Mouse (Mus musculus) heart, embryonic 13.5 days (tissue): ENCODE results near the gene Phlpp2. TPM values are rescaled to one million over a fixed set of nuclear protein-coding genes. Genes with fewer than 3 reads are reported as not detected.
A peak's percentile ranks its signal among the peaks of the same experiment; 100 is the strongest.
"Not testable (repeated sequence)": the region's sequence is repeated elsewhere in the genome, so short reads cannot be mapped to it uniquely, and the experiment has no call there.

Experiments used
- ATAC-seq: fragments of 200-750 bp; cut with Nextera tagmentation; 2 replicates; pipeline ENCODE4 v1.8.0; 2017; ENCODE audit warnings: moderate TSS enrichment; ENCODE audit not compliant: insufficient number of reproducible peaks, low FRiP score, low TSS enrichment; ENCODE audit errors: extremely low read depth
- H3K27ac ChIP-seq: fragments of 300-500 bp; sonication (generic); replicated peaks from 2 replicates; pipeline ENCODE4 v1.5.1; 2015; ENCODE audit warnings: moderate library complexity, mild to moderate bottlenecking, inconsistent platforms
- H3K27me3 ChIP-seq: fragments of 300-500 bp; sonication (generic); replicated peaks from 2 replicates; pipeline ENCODE4 v1.6.1; 2015; ENCODE audit warnings: mild to moderate bottlenecking, inconsistent platforms
- H3K36me3 ChIP-seq: fragments of 300-500 bp; sonication (generic); 2 replicates; pipeline ENCODE4 v1.6.1; 2015; ENCODE audit warnings: mild to moderate bottlenecking, inconsistent platforms
- H3K4me1 ChIP-seq: fragments of 300-500 bp; sonication (generic); 2 replicates; pipeline ENCODE4 v1.6.1; 2015; ENCODE audit warnings: inconsistent platforms
- H3K4me2 ChIP-seq: fragments of 300-500 bp; sonication (generic); 2 replicates; pipeline ENCODE4 v1.6.1; 2015; ENCODE audit warnings: inconsistent platforms, mild to moderate bottlenecking, moderate library complexity
- H3K4me3 ChIP-seq: fragments of 300-500 bp; sonication (generic); 2 replicates; pipeline ENCODE4 v1.5.1; 2015; ENCODE audit warnings: moderate library complexity, mild to moderate bottlenecking, inconsistent platforms
- H3K9ac ChIP-seq: fragments of 300-500 bp; sonication (generic); 2 replicates; pipeline ENCODE4 v1.6.1; 2015; ENCODE audit warnings: inconsistent platforms, mild to moderate bottlenecking, moderate library complexity
- H3K9me3 ChIP-seq: fragments of 300-500 bp; sonication (generic); 2 replicates; pipeline ENCODE4 v1.6.1; 2016; ENCODE audit warnings: inconsistent platforms
- WGBS: fragments of 180-500 bp; shearing (Covaris S2); methylation state at CpG from one replicate; pipeline ENCODE4 v1.1.7; 2015; ENCODE audit warnings: mixed read lengths; 5-methylcytosine and 5-hydroxymethylcytosine counted together
- polyA plus RNA-seq: library from polyadenylated mRNA; unstranded; fragments of >200 nt; fragmentation: Nextera tagmentation; extraction: Ambion mirVana; gene quantifications from 2 replicates; pipeline ENCODE4 v1.2.1, GENCODE M21; 2015

Gene Phlpp2
- polyA plus RNA-seq, 1 experiment from 2014 or later, result 1.8 TPM

DNA sequence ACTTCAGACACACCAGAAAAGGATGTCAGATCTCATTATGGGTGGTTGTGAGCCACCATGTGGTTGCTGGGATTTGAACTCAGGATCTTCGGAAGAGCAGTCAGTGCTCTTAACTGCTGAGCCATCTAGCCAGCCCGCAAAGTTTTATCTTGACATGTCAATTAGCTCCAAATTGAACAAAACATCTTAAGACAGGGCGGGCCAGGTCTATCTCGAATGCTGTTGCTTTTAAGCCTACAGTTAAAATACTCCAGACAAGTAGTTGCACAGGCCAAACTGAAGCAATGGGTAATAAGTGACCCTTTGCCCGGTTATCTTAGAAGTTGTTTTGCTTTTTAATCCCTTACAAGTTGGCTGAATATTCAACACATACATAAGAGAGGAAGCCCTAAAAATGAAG is 1.7 kb upstream of the Phlpp2 start:
- ATAC-seq, result no peak

DNA sequence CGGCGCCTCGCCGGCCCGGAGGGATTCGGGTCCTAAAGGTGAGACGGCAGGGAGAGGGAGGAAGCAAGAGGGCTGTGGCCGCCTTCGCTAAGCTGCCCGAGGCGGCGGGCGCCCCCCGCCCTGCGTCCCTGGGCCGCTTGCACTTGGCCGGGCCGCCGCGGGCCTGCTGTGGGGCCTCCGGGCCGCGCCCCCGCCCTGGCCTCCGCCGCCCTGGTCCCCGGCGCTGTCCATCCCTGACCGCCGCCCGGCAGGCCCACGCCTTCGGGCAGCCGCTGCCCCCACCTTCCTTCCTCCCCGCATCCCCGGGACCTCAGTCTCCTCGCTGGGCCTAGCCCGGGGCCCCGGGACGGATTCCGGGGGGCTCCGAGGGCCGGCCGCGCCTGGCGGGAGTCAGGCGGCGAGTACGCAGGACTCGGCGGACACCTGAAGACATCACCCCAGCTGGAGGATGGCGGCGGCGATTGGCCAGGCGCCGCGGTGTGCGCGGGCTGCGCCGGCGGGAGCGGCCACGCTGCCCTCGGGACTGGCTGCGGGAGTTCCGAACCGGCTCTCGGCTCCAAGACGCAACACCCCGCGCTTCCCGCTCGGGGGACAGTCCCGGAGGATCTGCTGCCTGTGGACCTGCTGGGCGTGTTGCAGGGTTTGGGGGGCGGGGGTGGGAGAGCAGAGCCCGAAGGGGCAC is 479 bp downstream of the Phlpp2 start:
- peak; percentile 76 for ATAC-seq
- Histone ChIP-seq H3K9me3 (no peaks in the 10 kb centered on the region), H3K27me3 (no peaks in the 10 kb centered on the region), H3K27ac (peak overlapping the region; percentile 84), H3K4me1 (peaks cover 11% of the 10 kb centered on the region), H3K4me2 (peak overlapping the region; percentile 95), H3K9ac (peak overlapping the region; percentile 92), H3K36me3 (peaks cover 8% of the 10 kb centered on the region; the same call in 1 of the 2 replicates), H3K4me3 (peak overlapping the region; percentile 89)
- under 1% methylated on average over 77 of the region's 78 CpGs for WGBS

More for the DNA sequence above, 1.7 kb upstream of the Phlpp2 start:
- peaks cover 16% of the 10 kb centered on the region for H3K36me3 ChIP-seq
- no peaks in the 10 kb centered on the region for H3K9me3 ChIP-seq
- 85% methylated on average over 5 of the region's 5 CpGs for WGBS
- H3K27ac ChIP-seq, result no peak overlapping the region
- no peak overlapping the region for H3K9ac ChIP-seq
- H3K4me2 ChIP-seq, result no peak overlapping the region
- no peaks in the 10 kb centered on the region for H3K27me3 ChIP-seq
- peaks cover 9% of the 10 kb centered on the region for H3K4me1 ChIP-seq
- no peak overlapping the region for H3K4me3 ChIP-seq

DNA sequence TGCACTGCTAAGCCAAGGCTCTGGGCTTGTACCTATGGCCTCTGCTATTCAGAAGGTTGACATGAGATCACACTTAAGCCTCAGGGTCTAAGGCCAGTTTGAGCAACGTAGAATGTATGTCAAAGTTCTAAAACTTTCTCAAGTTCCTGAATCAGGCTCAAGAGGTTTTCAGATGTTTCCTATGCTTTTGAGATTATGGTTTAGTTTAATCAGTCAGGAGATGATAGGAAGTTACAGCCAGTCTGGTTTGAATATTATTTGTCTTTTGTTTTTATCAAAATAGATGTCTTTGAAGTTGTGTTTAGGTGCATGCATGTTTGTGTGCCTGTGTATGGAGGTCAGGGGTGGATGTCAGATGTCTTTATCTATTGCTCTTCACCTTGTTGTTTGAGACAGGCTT is 2.7 kb downstream of the Phlpp2 start:
- ATAC-seq, result no peak
- WGBS, result 78% methylated on average over 1 of the region's 1 CpGs

DNA sequence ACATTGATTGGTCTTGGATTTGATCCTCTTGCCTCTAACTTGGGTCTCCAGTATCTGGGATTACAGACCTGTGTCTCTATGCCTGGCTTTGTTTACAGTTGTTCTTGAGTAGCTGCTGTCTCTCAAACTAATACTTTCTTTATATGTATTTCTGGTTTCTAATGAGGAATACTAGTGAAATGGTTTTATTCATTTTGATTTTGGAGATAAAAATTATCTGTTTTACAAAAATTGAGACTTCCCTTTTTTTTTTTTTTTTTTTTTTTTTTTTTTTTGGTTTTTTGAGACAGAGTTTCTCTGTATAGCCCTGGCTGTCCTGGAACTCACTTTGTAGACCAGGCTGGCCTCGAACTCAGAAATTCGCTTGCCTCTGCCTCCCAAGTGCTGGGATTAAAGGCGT is 5.5 kb downstream of the Phlpp2 start:
- 94% methylated on average over 3 of the region's 3 CpGs for WGBS
- H3K36me3 ChIP-seq, result peaks cover 26% of the 10 kb centered on the region
- H3K4me3 ChIP-seq, H3K4me2 ChIP-seq, H3K27ac ChIP-seq, H3K27me3 ChIP-seq, H3K9me3 ChIP-seq, ATAC-seq, H3K9ac ChIP-seq: not testable (repeated sequence)
- peaks cover 14% of the 10 kb centered on the region for H3K4me1 ChIP-seq

More for the DNA sequence above, 2.7 kb downstream of the Phlpp2 start:
- Histone ChIP-seq H3K36me3 (0 out of 2 replicates have a peak, but pooled peaks cover 5% of the 10 kb centered on the region), H3K9ac (no peak overlapping the region), H3K4me1 (peaks cover 14% of the 10 kb centered on the region), H3K4me3 (no peak overlapping the region), H3K27me3 (no peaks in the 10 kb centered on the region), H3K27ac (no peak overlapping the region), H3K4me2 (no peak overlapping the region), H3K9me3 (no peaks in the 10 kb centered on the region)

DNA sequence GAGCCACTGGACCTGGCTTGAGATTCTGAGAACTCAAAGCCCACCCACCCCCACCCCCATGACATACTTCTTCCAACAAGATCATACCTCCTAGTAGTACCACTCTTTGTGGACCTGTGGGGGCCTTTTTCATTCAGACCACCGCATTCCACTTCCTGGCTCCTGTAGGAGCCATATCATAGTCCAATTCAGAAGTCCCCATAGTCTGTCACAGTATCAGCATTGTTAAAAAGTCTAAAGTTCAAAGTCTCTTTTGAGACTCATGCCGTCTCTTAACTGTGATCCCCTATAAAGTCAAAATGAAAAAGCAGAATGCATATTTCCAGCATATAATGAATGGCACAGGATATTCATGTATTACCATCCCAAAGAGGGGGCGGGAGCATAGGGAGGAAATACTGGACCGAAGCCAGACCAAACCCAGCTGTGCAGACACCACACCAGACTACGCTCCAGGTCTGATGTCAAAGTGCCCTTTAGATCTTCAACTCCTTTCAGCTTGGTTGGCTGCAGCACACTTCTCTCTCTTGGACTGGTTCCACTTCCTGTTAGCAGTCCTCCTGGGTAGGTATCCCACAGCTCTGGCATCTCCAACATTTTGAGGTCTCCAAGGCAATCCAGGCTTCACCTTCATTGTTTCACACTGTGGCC is 11.8 kb downstream of the Phlpp2 start:
- Histone ChIP-seq H3K36me3 (peaks cover 46% of the 10 kb centered on the region), H3K4me3 (no peak overlapping the region), H3K9me3 (no peaks in the 10 kb centered on the region), H3K4me1 (peaks cover 3% of the 10 kb centered on the region; the same call in 1 of the 2 replicates), H3K4me2 (no peak overlapping the region), H3K27ac (no peak overlapping the region), H3K27me3 (no peaks in the 10 kb centered on the region), H3K9ac (no peak overlapping the region)
- WGBS, result 79% methylated on average over 5 of the region's 5 CpGs
- no peak for ATAC-seq

DNA sequence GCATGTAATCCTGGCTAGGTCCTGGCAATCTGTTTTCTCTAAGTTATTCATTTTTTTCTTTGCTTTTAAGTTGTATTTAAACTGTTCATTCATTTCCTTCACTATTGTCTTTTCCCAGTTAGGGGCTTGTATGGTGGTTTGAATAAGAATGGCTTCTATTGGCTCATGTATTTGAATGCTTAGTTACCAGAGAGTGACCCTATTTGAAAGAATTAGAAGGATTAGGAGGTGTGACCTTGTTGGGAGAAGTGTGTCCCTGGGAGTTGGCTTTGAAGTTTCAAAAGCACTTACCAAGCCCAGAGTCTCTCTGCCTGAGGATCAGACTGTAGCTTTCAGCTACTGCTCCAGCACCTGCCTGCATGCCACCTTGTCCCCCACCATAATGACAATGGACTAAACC is 17.0 kb downstream of the Phlpp2 start:
- Histone ChIP-seq H3K4me1 (peaks cover 2% of the 10 kb centered on the region; the same call in 1 of the 2 replicates), H3K4me2 (no peak overlapping the region), H3K9me3 (no peaks in the 10 kb centered on the region), H3K27ac (no peak overlapping the region), H3K9ac (no peak overlapping the region), H3K4me3 (no peak overlapping the region), H3K36me3 (peaks cover 44% of the 10 kb centered on the region), H3K27me3 (no peaks in the 10 kb centered on the region)
- no peak for ATAC-seq

DNA sequence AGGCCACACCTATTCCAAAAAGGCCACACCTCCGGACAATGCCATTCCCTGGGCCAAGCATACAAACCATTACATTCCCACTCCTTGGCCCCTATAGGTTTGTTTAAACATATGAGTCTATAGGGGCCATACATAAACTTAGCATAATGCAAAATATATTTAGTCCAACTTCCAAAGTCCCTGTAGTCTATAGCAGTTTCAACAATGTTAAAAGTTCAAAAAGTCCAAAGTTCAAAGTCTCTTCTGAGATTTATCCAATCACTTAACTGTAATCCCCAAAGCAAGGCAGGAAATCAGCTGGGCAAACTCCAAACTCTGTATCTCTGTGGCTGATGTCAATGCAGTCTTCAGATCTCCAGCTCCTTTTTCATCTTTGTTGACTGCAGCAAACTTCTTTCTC is 20.9 kb downstream of the Phlpp2 start:
- Histone ChIP-seq H3K4me3 (no peak overlapping the region), H3K9ac (no peak overlapping the region), H3K27ac (no peak overlapping the region), H3K27me3 (no peaks in the 10 kb centered on the region), H3K36me3 (peaks cover 44% of the 10 kb centered on the region), H3K4me2 (no peak overlapping the region), H3K9me3 (0 out of 2 replicates have a peak, but pooled peaks cover 6% of the 10 kb centered on the region), H3K4me1 (no peaks in the 10 kb centered on the region)
- 83% methylated on average over 1 of the region's 1 CpGs for WGBS
- ATAC-seq, result no peak

DNA sequence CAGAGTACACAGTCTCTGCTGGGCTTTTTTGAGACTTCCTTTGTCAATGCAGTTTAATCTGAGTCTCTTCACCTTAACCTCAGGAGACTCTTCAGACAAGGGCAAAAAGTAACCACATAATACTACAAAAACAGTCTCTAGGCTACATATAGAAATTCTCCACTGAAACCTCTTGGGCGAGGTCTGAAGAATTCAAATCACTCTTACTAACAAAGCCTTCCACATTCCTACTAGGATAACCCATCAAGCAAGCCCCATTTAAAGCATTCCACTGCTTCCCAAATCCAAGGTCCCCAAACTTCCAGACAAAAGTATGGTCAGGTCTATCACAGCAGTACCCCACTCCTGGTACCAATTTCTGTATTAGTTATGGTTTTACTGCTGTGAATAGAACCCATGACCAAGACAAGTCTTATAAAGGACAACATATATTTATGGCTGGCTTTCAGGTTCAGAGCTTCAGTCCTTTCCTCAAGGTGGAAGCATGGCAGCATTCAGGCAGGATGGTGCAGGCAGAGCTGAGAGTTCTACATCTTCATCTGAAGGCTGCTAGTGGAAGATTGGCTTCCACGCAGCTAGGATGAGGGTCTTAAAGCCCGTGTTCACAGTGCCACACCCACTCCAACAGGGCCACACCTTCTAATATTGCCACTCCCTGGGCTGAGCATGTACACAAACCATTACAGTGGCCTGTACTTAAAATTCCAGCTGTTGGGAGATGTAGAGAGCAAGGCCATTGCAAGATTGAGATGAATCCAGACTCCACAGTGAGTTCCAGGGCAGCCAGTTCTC is 22.6 kb downstream of the Phlpp2 start:
- Histone ChIP-seq H3K27ac (no peak overlapping the region), H3K9ac (no peak overlapping the region), H3K36me3 (peaks cover 44% of the 10 kb centered on the region), H3K9me3 (0 out of 2 replicates have a peak, but pooled peaks cover 6% of the 10 kb centered on the region), H3K4me3 (no peak overlapping the region), H3K4me2 (no peak overlapping the region), H3K27me3 (no peaks in the 10 kb centered on the region), H3K4me1 (no peaks in the 10 kb centered on the region)
- ATAC-seq, result no peak
- WGBS, result 83% methylated on average over 3 of the region's 3 CpGs

DNA sequence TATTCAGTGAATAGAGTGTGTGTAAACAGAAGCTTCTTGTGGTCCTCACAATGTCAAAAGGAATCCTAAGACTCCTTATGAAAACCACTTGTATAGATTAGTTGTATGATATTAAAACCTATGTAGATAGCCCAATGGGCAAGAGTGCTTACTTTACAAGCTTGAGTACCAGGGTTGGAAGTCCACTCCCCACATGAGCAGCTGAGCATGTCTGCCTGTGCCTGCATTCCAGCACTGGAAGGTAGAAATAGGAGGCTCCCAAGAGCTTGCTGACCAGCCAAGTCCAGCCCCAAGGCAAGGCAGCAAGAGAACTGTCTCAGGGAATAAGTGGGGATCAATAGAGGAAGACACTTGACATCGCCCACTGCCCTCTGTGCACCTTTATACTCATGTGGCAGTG is 26.3 kb downstream of the Phlpp2 start:
- H3K9me3 ChIP-seq, result 0 out of 2 replicates have a peak, but pooled peaks cover 6% of the 10 kb centered on the region
- H3K9ac ChIP-seq, result no peak overlapping the region
- 95% methylated on average over 1 of the region's 1 CpGs for WGBS
- H3K4me3 ChIP-seq, result no peak overlapping the region
- H3K36me3 ChIP-seq, result peaks cover 25% of the 10 kb centered on the region
- no peaks in the 10 kb centered on the region for H3K4me1 ChIP-seq
- no peak overlapping the region for H3K27ac ChIP-seq
- H3K27me3 ChIP-seq, result no peaks in the 10 kb centered on the region
- ATAC-seq, result no peak
- H3K4me2 ChIP-seq, result no peak overlapping the region

DNA sequence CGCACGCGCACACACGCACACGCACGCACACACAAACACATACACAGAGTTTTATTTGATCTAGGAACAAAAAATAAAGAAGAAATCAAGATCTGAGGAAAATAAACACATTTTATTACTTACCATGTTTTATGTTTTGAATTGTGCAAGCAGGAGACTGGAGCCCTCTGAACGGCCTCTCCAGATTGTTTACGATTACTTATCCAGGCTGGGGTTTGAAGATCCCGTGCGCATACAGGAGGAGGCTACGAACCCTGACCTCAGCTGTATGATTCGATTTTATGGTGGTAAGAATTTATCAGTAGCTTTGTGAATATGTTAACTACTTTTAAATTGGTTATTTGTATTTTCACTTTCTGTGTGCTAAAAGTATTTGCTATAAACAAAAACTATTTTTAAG is 27.0 kb downstream of the Phlpp2 start:
- ATAC-seq, result no peak
- H3K4me3 ChIP-seq, result no peak overlapping the region
- WGBS, result 91% methylated on average over 12 of the region's 12 CpGs
- no peaks in the 10 kb centered on the region for H3K4me1 ChIP-seq
- no peaks in the 10 kb centered on the region for H3K27me3 ChIP-seq
- H3K9ac ChIP-seq, result no peak overlapping the region
- H3K9me3 ChIP-seq, result 0 out of 2 replicates have a peak, but pooled peaks cover 6% of the 10 kb centered on the region
- H3K4me2 ChIP-seq, result no peak overlapping the region
- H3K27ac ChIP-seq, result no peak overlapping the region
- H3K36me3 ChIP-seq, result peaks cover 22% of the 10 kb centered on the region

DNA sequence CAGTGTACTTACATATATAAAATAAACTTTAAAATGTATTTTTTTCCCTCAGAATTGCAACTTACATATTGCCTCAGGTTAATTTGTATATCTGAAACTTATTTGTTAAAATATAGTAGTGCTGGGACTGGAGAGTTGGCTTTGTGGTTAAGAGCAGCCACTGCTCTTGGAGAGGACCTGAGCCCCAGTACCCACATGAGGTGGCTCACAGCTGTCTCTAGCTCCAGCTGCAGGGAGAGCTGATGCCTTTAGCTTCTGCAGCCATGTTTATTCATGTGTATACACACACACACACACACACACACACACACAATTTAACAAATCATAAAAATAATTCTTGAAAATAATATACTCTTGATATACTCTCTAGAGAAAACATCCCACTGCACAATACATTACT is 34.0 kb downstream of the Phlpp2 start:
- H3K4me3 ChIP-seq, result no peak overlapping the region
- no peak overlapping the region for H3K9ac ChIP-seq
- H3K4me1 ChIP-seq, result no peaks in the 10 kb centered on the region
- H3K27ac ChIP-seq, result no peak overlapping the region
- H3K4me2 ChIP-seq, result no peak overlapping the region
- H3K9me3 ChIP-seq, result no peaks in the 10 kb centered on the region
- no peak for ATAC-seq
- no peaks in the 10 kb centered on the region for H3K27me3 ChIP-seq
- H3K36me3 ChIP-seq, result peaks cover 29% of the 10 kb centered on the region
